Mouse (Mus musculus): Measurements from ENCODE around the gene Kcnmb3. TPM values are rescaled to one million over a fixed set of nuclear protein-coding genes. Genes with fewer than 3 reads are reported as not detected.

Gene Kcnmb3
- total RNA-seq, 2 experiments from 2014 or later, result not detected

GRCm38 (mm10) chr3:32495856-32496710, 4.1 kb upstream of the Kcnmb3 start:
- no peak for ATAC-seq (ENCODE audit: poor library complexity, severe bottlenecking)

DNA sequence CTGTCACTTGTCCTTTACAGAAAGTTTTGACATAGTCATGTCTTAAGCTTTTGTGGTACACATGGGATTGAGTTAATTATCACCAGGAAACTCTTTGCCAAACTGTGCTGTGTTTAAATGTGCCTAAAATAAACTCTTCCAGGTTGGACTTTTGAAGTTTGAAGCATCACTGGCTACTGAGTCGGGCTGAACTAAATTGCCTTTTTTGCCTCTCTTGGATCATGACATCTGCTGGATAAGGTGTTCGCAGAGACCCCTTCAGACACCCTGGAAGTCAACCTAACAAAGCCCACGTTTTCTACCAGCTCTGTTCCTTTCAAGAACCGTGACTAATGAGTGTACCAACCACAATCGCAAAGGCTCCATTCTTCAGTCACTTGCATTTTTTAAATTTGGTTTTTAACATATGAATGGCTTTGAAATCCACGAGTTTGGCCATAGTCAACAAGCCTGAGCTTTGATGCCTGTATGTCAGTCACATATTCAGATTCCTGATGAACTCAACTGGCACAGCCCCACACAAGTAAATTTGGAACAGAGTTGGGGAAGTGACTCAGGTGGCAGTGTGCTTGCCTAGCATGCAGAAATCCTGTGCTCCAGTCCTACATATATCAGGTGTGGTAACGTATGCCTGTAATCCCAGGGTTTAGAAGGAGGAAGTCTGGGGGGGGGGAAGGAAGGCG, 3.2 kb upstream of the Kcnmb3 start:
- no peak for ATAC-seq (ENCODE audit: poor library complexity, severe bottlenecking)

GRCm38 (mm10) chr3:32494387-32495087, 2.5 kb upstream of the Kcnmb3 start:
- ATAC-seq (ENCODE audit: poor library complexity, severe bottlenecking), result no peak

DNA sequence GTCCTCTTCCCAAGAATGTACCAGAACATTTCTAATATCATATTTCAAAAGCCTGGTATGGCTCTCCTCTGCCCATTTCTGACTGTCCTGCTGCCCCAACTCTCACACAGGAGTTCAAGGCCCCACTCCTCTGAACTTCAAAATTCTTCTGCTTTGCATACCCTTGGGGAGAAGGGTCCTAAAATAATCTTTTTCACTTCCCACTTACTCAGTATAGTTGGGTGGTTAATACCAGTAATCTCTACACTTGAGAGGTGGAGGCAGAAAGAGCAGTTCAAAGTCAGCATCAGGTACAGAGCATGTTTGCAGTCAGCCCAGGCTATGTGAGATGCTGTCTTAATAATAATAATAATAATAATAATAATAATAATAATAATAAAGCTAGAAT, 1.1 kb downstream of the Kcnmb3 start:
- no peak for ATAC-seq (ENCODE audit: poor library complexity, severe bottlenecking)

GRCm38 (mm10) chr3:32490076-32490927, 1.7 kb downstream of the Kcnmb3 start:
- no peak for ATAC-seq (ENCODE audit: poor library complexity, severe bottlenecking)

DNA sequence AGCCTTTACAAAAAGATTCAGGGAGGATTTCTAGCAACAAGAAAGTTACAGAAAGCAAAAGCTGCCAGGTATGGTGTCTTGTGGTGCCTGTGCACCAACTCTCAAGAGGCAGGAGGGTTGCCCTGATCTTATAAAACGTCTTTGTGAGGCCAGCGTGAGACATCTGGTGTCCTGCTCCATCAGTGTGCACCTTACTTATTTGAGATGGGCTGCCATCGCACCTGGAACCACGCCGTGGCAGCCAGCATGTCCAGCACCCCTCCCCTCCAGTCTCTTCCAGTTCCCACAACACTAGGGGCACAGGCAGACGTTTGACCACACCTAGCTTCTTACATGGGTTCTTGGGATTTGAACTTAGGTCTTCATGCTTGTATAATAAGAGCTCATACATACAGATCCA, 3.9 kb downstream of the Kcnmb3 start:
- ATAC-seq (ENCODE audit: poor library complexity, severe bottlenecking), result no peak

DNA sequence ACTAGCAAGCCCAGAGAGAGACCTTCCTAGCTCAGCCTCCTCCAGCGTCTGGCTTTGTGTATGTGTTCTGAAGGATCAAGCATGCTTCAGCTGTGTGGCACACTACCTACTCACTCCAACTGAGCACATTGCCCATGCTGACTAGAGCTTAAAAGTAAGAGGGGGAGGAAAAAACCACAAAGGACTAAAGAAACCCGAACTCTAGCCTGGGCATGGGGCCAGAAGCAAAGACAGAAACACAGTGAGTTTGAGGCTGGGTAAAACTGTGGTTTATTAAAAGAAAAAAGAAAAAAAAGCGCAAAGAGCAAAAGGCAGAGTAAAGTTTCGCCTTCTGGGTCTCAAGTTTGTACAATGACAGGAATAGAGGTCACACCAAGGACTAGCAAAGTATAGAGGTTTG, 5.5 kb downstream of the Kcnmb3 start:
- ATAC-seq (ENCODE audit: poor library complexity, severe bottlenecking), result no peak

DNA sequence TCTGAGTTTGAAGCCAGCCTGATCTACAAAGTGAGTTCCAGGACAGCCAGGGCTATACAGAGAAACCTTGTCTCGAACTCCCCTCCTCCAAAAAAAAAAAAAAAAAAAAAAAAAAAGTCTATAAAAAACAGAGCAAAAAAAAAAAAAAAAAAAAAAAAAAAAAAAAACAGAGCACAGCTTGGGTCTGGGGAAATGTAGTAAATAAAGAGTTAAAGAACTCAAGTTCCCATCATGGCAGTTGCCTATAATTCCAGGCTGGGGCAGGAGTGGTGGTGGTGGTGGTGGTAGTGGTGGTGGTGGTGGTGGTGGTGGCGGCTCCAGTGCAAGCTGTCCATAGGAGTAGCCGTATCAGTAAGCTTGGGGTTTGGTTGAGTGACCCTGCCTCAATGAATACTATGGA, 9.0 kb downstream of the Kcnmb3 start:
- ATAC-seq (ENCODE audit: poor library complexity, severe bottlenecking), result no peak

DNA sequence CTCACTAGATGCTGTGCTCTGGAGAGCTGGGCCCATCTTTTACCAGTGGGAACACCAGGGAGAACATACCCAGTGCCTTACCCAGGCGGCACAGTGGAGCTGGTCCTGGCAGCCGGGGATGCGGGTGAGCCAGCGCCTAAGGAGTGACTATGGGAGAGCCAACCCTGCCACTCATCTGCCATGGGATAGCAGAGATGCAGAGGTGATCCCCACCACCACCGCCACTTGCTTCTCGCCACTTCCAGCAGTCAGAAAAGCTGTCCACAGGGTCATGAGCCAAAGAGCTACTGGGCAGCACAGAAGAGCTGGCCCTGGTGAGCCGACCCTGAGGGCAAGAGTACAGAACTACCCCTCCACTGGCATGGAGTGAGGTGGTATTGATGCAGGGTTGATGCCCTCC, 12.1 kb downstream of the Kcnmb3 start:
- no peak for ATAC-seq (ENCODE audit: poor library complexity, severe bottlenecking)

DNA sequence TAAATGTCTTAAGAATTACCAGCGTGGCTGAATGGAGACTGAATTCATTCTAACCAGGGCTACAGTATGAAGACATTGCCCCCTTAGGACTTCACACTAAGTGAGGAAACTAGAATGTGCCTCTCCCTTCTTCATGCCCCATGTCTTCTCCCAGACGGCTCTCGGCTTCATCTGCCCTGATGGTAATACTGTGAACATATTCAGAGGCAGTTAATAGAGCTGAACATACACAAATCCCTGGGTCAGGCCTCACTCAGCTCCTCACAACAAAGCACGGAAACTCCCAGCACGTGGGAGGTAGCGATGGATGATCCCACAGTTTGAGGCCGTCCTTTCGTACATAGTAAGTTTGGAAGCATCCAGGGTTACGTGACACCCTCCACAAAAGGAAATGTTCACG, 18.8 kb downstream of the Kcnmb3 start:
- no peak for ATAC-seq (ENCODE audit: poor library complexity, severe bottlenecking)

DNA sequence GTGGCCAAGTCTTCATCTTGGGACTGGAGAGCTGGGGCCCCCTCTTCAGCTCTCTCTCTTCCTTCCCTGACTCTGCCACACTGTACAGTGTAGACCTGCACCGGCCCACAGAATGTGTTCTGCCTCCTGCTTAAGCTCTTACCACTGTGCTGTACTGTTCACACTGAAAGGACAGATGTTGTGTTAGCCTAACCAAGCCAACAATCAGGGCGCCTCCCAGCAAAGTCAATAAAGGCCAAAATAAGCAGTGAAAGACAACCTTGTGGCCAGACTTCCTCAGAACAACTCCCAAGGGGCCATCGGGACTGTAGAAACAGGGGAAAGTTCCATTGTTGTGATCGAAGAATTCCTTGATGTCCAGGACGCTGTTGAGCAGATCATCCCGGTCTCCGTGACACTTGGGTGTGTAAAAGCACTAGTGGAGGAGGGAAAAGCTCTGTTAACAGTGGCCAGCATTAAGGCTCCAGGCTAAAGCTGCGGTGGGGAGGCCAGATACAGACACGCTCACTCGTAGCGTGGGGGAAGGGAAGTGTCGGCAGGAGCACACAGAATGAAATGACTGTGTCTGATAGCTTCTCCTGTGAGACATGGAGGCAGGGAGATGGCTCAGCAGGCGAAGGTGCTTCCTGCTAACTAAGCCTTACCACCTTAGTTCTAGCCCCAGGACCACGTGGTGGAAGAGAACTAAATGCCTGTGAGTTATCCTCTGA, 19.7 kb downstream of the Kcnmb3 start:
- ATAC-seq (ENCODE audit: poor library complexity, severe bottlenecking), result no peak

DNA sequence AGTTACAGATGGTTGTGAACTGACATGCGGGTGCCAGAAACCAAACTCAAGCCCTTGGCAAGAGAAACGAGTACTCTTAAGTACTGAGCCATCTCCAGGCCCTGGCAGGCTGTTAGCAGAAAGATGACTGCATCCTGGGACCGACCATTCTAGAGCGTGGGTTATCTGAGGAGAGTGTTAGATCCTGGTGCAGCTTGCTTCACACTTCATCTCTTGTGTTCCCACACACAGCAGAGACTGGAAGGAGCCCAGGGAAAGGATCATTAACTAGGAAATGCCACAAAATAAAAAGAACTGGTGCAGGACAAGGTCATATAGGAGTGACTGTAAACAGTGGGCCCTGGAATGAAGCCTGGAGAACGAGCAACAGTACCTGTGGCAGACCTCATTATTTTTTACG, 20.9 kb downstream of the Kcnmb3 start:
- no peak for ATAC-seq (ENCODE audit: poor library complexity, severe bottlenecking)

- ATAC-seq (ENCODE audit: poor library complexity, severe bottlenecking), result no peak
Measured at GRCm38 (mm10) chr3:32470449-32470848, 21.6 kb downstream of the Kcnmb3 start.

- no peak for ATAC-seq (ENCODE audit: poor library complexity, severe bottlenecking)
Measured at GRCm38 (mm10) chr3:32468411-32468810, 23.6 kb downstream of the Kcnmb3 start.

DNA sequence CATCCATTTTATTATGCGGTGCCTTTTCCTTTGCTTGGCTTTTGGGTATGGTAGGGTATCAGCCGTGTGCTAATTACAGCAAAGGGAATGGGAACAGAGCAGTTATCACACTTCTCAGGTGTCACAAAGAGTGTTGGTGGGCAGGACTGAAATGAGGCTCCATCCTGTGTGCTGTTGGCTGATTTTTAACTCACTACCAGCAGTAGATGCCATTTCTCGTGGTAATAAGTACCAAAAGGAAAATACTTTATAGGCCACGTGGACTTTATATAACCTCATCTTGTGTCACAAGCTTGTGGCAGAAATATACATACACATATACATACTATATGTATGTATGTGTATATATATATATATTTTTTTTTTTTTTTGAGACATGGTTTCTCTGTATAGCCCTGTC, 24.7 kb downstream of the Kcnmb3 start:
- no peak for ATAC-seq (ENCODE audit: poor library complexity, severe bottlenecking)

DNA sequence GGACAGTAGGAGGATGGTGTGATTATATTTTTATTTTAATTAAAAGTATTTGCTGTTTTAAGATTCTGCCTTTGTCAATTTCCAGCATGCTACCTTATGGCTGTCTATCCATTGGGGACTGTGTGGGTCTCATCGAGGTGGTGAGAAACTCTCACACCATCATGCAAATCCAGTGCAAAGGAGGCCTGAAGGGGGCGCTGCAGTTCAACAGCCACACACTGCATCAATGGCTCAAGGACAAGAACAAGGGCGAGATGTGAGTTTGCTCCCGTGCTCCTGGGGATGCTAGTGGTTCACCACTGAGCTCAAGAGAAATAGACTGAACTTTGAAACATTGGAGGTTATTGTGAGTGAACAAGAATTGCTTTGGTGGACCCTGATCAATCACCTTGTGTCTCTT, 32.3 kb downstream of the Kcnmb3 start:
- 0 out of 2 replicates have a peak, but pooled peaks have one; percentile 33 for ATAC-seq (ENCODE audit: poor library complexity, severe bottlenecking)

GRCm38 (mm10) chr3:32454329-32455021, 37.6 kb downstream of the Kcnmb3 start:
- no peak for ATAC-seq (ENCODE audit: poor library complexity, severe bottlenecking)

GRCm38 (mm10) chr3:32441710-32442109, 50.3 kb downstream of the Kcnmb3 start:
- ATAC-seq (ENCODE audit: poor library complexity, severe bottlenecking), result no peak

DNA sequence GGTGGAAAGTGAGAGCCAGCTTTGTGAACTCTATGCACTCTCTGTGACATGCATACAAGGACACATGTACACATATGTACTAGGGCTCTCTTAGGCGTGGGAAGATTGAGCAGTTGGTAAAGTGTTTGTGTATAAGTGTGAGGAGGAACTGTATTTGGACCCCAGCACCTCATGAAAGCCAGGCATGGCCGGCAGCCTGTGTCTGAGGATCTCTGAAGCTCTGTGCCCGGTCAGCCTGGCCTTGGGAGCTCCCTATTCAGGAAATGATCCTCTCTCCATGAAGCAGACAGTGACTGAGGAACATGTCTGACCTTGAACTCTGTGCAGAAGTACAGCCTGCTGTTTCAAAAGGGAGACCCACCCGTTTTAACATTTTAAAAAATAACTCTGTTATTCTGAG, 53.3 kb downstream of the Kcnmb3 start:
- ATAC-seq (ENCODE audit: poor library complexity, severe bottlenecking), result no peak

GRCm38 (mm10) chr3:32437820-32438219, 54.2 kb downstream of the Kcnmb3 start:
- no peak for ATAC-seq (ENCODE audit: poor library complexity, severe bottlenecking)

All from megakaryocyte, adult 5-6 weeks (primary cell).